Mouse (Mus musculus): ENCODE data around the gene Eipr1.

The Eipr1 gene

DNA sequence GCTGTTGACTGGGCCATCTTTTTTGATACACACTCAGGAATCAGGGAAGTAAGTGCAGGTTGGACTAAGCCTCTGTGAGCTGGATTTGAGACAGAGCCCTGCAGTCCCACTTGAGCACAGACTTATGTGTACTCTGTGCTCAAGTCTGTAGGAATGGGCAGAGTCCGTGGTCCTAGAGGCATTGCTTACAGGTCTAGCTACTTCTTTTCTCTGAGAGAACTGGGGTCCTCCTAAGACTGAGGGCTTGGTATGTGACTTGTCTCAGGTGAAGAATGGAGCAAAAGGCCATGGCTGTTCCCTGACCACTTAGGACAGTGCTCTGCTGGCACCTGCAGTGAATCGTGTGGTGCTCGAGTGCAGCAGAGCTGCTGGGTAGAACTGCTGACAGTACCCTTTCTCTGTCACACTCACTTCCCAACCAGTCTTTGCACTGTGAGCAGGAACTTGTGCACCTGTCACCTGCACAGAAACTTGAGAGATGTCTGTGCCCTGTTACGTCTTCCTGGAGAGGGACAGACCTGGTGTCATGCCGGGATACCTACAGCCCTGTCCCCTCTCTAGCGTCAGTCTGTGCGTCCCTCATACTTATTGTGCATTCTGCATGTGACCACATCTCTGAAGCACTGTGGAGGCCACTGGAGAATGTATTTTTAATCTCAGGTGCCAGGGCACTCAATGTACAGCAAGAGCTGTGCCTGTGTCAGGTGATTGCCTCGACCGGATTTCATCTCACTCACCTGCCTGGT, 65.3 kb downstream of the Eipr1 start:
- ATAC-seq (ENCODE audit: insufficient number of reproducible peaks, low FRiP score, low TSS enrichment) = no peak

DNA sequence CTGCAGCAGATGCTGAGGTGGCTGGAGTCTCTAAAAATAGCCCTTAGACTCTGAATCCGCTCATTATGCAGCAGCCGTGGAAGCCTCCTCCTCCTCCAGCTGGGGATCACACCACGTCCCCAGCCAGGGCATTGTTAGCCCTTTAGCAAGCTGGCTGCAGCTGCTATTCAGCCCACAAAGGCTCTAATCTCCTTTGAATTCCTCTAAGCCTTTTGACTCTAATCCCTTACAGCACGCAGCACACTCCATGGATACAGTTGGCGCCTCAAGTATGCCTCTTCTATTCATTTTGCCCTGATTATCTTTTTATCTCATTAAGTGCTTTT, 65.8 kb downstream of the Eipr1 start:
- no peak for ATAC-seq (ENCODE audit: insufficient number of reproducible peaks, low FRiP score, low TSS enrichment)

DNA sequence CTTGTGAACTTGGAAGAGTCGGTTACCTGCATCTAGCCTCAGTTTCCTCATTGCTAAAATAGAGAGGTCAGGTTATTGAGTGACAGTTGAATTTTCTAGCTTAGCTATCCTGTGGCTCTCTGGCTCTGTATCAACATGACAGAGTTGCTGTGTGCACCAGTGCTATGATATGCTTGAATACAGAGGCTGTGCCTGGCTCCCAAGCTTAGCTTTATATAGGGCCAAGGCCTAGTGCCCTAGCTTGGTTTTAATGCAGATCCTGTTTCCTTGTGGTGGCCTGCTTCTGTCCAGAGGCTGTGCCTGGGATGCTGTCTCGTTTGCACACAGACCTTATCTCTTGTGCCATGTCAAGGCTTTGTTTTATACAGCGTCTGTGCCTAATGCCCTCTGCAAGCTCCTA, 66.3 kb downstream of the Eipr1 start:
- ATAC-seq (ENCODE audit: insufficient number of reproducible peaks, low FRiP score, low TSS enrichment) = no peak

DNA sequence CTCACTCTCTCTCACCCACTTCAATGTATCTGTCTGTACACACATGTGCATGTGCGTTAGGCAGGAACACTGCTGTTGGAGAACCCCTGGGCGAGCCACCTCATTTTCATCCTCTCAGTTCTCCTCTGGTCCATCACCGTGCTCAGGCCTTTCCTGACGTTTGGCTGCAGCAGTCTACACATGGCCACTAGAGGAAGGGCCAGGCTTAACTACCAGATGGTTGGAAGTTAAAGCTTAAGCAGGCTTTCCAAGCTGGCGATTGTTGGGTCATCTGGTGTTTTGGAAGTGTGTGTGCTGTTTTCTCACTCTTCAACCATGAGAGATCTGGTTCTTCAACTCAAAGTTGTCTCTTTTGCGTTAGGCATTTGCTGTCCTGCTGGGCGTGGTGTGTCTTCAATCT, 71.9 kb downstream of the Eipr1 start:
- ATAC-seq (ENCODE audit: insufficient number of reproducible peaks, low FRiP score, low TSS enrichment) = no peak

DNA sequence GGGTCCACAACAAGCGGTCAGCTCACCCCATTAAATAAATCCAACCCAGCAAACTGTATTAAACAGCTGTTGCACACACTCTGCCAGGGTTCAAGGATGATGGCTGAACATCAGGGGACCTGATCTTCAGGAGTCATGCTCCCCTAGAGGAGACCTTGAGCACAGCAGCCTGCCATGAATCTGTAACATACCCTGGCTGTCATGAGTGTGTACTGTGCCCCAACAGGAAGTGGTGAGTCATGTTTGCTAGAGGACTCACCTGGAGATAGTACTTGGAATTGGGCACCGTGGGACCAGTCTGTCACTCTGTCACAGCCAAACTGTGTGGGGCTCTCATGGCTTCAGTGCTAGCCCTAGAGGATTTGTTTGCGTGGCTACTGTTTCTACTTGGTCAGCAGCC, 77.9 kb downstream of the Eipr1 start:
- no peak for ATAC-seq (ENCODE audit: insufficient number of reproducible peaks, low FRiP score, low TSS enrichment)

DNA sequence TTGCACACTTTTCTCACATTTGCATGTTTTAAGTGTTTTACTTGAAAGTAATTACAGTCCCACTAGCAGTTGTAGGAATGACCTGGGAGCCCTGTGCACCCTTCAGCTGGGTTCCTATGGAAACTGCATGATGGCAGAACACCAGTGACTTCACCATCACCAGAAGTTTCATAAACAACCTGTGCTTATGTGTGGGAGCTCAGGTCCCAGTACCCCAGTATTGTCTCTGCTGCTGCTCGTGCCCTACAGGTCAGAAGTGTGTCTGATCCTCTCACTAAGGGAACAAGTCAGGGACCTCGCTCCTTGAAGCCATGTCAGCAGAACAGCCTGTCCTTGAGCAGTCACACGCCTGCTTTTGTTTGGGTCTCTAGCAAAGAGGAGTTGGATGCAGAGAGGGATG, 78.9 kb downstream of the Eipr1 start:
- no peak for ATAC-seq (ENCODE audit: insufficient number of reproducible peaks, low FRiP score, low TSS enrichment)

DNA sequence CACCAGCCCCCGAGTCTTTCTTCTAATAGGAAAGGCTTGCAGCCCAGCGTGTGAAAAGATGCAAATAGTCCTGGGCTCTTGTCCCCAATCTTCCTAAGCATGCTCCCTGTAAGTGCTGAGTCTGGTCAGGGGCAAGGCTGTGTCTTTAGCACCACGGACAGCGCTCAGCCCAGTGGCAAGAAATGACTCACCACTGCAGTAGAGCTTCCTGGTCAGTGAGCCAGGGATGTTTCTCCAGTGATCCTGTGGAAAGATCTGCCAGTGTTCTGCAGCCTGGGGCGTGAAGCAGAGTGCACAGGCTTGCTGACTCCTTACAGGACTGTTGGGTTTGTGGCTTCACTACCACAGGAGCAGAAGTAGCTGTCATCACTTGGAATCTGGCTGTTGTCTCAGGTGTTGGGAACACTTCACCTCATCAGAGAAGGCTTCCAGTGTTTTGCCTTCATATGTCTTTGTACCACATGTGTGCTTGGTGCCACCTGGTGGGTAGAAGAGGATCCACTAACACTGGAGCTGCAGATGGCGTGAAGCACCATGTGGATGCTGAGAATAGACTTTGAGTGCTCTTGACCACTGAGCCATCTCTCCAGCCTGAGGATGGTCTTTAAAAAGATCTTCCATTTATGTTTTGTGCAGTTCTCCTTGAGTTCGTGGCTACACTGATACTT, 79.6 kb downstream of the Eipr1 start:
- ATAC-seq (ENCODE audit: insufficient number of reproducible peaks, low FRiP score, low TSS enrichment) = no peak; the same call in 1 of the 2 replicates

DNA sequence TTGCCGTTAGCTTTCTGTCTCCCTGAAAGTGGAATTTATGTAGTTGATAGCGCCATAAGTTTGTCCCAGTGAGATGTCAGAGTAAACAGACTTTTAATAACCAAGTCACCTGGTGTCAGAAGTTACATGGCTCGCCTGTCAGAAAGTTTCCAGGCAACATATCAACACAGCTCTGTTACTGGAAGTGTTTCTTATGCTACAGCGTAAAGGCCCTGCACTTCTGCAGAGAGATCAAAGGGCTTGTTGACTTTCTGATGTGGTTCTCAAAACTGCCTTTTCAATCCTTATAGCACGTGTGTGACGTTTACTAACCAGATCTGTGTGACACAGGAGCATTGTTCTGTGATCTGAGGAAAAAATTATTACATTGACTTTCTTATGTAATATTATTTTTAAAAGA, 82.7 kb downstream of the Eipr1 start:
- ATAC-seq (ENCODE audit: insufficient number of reproducible peaks, low FRiP score, low TSS enrichment) = no peak

DNA sequence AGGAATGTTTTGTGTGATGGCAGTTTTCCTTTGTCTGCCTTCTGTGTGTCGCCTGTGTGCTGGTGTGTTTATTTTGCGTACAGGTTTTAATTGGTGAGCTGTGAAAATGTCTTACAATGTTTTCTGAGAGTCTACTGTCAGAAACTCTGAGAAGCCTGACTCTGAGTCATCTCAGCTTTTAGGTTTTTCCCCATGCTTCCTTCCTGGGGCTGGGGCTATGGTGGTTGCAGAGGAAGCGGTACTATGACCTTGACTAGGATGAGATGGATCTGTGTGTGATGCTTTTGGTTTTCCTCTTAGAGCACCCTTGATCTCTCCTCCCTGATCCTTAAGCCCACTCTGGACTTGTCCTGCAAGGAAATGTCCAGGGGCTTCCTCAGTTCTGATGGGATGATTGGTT, 84.1 kb downstream of the Eipr1 start:
- no peak for ATAC-seq (ENCODE audit: insufficient number of reproducible peaks, low FRiP score, low TSS enrichment)

DNA sequence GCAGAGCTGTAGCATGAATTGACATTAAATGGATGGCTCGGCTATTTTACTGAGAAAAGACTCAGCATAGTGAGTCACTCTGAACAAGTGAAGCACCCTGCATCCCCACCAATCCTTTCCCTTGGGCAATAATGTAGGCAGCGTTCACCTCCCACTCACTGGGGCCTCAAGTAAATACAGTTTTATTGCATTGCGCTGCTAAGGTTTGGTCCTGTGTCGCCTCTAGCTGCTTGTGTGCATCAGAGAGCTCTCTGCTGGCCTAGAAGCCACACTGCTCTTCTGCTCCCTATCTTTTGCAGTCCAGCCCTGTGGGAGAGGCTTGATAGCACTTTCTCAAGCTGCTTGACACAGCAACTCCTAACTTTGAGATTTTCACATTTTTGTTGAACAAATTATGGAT, 86.7 kb downstream of the Eipr1 start:
- no peak for ATAC-seq (ENCODE audit: insufficient number of reproducible peaks, low FRiP score, low TSS enrichment)

DNA sequence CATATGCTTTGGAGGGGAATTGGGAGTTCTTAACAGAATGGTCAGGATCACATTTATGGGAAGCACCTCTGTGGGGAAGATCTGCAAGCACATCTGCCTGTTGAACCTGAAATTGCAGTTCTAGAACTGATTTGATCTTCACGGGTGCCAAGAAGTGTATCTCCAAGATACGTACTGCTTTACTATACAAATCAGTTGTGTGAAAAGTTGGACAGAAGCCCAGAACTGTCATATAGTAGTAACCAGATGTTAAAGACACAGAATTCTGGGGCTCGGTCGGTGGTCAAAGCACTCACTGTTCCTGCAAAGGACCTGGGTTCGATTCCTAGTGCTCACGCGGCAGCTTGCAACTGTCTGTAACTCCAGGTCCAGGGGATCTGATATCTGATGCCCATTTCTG, 87.4 kb downstream of the Eipr1 start:
- no peak for ATAC-seq (ENCODE audit: insufficient number of reproducible peaks, low FRiP score, low TSS enrichment)

DNA sequence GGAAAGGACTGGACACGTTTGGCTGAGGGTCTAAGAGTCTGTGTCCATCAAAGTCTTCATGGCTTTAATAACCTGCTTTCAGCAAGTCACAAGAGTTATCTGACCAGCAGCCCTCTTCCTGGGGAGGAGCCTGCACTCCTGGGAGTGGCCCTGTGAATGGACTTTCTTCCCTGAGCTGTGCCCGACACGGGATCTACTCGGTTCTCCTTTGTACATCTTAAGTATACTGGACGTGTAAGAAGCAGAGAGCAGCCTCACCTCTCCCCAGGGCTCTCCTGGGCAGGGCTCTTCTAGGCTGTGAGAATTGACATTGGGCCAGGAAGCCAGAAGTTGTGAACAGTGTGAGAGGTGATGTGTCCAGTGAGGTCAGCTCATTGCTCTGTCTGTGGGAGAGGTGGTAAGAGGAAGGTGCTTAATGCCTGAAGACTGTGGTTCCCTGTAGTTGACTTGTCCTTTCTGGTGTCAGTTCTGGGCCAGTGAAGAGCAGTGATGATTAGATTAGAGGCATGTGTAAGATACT, 89.6 kb downstream of the Eipr1 start:
- ATAC-seq (ENCODE audit: insufficient number of reproducible peaks, low FRiP score, low TSS enrichment) = peak; percentile 63; the same call in 1 of the 2 replicates

DNA sequence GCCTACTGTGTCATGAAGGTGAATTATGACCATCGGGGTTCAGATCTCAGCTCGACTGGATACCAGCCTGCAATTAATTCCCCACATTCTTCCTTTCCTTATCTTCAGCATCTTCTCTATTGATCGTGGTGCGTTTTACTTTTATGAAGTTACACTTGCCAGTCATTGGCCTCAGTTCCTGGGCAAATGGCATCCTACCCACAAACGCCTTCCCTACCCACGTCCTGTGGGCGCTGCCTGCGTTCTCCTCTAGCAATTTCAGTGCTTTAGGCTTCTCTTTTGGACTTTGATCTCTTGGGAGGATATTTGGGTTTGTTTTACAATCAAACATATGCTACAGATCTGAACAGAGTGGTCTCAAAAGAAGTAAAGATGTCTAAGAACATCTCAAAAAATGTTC, 94.2 kb downstream of the Eipr1 start:
- no peak for ATAC-seq (ENCODE audit: insufficient number of reproducible peaks, low FRiP score, low TSS enrichment)

DNA sequence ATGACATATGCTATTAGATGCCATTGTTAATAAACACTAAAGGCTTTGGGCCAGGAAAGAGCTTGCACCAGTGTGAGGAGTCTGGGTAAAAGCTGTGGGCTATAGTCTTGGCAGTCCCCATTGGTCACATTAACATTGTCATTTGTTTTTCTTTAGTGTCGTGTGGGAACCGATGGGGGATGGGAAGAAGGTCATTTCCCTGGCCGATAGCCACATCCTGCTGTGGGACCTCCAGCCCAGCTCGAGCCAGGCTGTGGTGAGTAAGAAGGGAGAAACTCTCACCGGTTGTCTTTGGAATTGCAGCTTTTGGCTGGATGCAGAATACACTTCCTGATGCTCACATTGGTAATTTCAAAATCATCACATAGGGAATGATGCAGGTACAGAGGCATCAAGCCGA, 95.8 kb downstream of the Eipr1 start:
- ATAC-seq (ENCODE audit: insufficient number of reproducible peaks, low FRiP score, low TSS enrichment) = no peak

DNA sequence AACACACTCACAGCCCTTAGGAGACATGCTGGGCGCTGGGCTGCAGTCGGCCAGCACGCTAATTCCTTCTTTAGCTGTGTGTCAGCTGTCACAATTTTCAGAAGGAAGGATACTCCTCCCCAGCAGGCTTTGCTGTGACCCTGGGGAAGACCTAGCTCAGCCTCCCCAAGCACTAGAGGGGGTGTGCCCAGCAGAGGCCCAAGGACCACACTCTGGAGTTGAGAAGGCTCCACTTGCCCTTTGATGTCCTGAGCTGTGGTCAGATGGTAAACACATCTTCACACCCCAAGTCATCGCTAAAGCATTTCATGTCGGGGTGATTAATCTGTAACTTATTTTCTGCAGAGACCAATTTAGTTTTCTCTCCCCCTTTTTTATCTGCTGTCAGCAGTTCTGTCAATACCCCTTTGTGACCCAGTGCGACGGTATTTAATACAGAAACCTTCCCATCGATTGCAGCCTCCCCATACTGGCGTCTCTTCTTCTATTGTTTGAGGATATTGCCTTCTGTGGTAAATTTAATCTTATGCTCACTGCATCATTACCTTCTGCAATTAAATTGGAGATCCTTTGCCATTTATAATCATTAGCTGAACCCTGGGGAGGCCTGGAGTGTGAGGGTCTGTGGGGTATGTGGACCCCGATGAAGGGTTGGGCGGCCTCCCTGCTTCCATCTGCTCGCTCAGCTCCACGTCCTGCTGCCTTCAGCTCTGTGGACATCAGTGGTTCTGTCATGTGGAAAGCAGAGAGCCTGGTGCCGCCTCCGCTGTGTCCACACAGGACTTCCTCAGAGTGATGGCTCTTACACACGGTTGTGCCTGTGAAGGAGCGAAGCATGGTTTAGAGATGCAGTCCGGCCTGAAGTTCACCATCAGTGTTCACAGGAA, 97.4 kb downstream of the Eipr1 start:
- ATAC-seq (ENCODE audit: insufficient number of reproducible peaks, low FRiP score, low TSS enrichment) = no peak

DNA sequence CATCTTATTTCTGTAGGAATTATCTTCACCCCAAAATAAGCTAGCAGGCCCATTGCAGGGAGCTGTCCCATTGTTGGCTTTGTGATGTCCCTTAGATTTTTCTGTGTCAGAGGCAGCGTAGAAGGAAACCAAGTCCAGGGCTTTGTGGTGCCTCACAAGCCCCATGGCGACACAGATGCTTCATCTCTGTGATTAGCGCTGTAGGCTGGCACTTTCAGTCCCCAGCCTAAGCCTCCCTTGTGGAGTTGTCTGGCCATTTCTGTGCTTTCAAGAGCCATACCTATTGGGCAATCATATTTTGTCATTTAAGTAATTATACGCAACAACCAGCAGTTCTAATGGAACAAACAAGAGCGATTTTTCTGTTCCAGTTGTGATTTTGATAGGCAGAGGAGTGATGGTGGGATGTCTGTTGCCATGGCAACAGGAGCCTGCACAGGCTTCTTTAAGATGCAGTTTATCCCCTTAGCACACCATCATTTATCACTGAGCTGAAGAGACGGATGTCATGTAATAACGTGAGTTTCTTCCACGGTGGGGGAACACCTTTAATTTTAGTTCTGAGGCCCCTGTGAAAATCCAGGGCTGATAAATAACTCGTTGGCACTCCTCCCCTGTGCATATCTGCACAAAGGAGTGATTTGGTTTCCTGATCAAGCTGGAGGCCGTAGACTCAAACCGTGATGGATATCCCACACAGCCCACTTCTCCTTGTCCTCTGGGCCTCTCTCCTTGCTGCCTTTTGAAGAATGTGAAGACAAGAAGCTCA, 108.1 kb downstream of the Eipr1 start:
- no peak for ATAC-seq (ENCODE audit: insufficient number of reproducible peaks, low FRiP score, low TSS enrichment)

DNA sequence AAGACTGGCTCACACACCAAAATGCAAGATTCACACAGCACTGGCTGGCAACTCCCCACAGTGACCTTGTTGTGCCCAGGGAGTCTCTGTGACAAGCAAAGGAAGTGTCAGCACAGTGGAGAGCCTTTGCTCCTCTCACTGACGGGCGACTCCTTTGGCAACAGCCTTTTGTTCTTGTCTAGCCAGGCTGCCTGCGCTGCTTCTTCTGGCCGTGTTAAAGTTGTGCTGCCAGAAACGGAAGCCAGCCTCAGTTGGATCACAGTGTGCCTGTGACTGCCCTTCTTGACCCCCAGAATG, 108.6 kb downstream of the Eipr1 start:
- peak; percentile 34; the same call in 1 of the 2 replicates for ATAC-seq (ENCODE audit: insufficient number of reproducible peaks, low FRiP score, low TSS enrichment)

DNA sequence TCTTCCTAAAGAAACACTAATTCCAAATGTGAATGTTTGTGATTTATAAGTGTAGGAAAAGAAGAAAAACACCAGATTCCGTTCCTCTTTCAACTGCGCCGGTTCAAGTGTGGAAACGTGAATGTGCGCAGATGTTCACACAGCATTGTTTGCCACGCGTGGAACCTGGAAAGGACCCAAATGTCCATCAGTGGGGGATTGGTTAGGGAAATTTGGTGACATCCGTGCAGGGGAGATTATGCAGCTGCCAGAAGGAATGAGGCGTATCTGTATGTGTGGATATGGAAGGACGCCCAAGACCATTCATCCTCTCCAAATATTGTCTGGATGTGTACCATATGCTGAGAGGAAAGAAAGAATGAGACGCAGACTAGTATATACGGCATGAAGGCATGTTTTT, 111.7 kb downstream of the Eipr1 start:
- no peak for ATAC-seq (ENCODE audit: insufficient number of reproducible peaks, low FRiP score, low TSS enrichment)

DNA sequence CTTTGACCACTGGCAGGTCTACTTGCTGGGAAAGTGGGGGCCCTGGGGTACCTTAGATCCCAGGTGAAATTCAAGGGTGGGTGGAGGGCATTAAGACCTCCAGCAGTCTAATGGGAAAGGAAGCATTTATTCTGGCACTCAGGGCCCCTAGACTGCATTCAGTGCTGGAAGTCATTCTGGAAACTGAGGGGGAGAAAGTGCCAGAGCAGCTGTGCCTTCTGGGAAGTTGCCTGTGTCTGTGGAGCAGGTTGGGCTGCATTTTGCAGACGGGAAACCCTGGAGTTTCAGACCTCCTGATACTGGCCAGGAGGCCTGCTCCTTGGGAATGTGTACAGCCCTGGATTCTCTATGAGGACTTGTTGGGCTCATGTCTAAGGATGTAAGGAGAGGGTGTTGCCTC, 114.5 kb downstream of the Eipr1 start:
- ATAC-seq (ENCODE audit: insufficient number of reproducible peaks, low FRiP score, low TSS enrichment) = no peak

DNA sequence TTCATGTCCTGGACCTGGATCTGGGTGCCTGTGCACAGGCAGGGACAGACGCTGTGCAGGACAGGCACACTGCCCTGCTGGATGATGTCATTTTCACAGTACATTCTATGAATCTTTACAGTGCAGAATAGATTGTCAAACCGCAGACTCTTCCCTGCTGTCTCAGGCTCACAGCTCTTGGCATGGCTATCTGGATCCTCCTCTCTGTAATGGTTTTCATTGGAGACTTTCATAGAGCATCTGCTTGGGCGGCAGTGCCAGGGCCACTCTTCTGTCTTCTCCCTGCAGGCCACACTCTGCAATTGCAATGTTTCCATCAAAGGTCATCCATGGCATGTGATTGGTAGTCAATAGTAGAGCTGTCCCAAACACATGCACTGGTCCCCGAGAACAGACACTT, 117.2 kb downstream of the Eipr1 start:
- no peak; the same call in 1 of the 2 replicates for ATAC-seq (ENCODE audit: insufficient number of reproducible peaks, low FRiP score, low TSS enrichment)

DNA sequence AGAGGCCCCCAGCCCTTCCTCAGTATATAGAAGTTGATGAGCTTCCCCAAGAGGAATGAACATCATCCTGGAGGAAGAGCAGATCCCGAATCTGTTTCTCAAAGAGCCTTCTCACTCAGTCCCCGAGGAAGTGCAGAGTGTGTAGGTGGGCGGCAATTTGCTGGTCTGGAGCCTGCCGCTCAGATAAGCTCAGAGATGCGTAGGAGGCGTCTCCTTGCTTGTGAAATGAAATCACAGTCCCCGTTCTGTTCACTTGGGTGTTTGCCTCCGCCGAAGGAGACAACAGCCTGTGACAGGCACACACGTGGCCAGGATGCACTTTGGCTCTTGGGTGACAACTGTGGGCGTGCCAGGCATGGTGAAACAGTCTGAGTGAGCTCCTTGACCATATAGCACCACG, 120.7 kb downstream of the Eipr1 start:
- no peak for ATAC-seq (ENCODE audit: insufficient number of reproducible peaks, low FRiP score, low TSS enrichment)

Measured in cerebellum, adult (tissue).